Mouse (Mus musculus) cerebellum, postnatal 4 days (tissue): ENCODE data around the gene Sgms1.

Experiments used
- DNase-seq, 2 experiments: peaks; one replicate each; pipeline ENCODE4 v3.0.0; 2022; ENCODE audit warnings: low spot score in 2 of 2, mixed read lengths in 1 of 2

Sgms1 gene

DNA sequence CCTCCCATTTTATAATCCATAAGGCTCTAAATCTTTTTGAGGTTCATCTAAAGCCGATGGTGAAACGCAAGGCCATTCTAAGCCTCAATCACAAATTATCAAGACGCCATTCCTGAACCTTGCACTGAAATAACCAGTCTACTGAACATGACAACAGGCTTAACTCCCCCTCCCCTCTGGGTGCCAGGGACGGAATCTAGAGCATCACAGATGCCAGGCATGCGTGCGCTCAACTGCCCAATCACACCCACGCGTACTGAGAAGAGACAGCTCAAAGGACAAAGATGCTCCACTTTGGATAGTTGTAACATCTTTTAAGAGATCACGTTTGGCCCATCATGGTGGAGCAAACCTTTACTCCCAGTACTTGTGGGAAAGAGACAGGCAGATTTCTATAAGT, 146.3 kb downstream of the Sgms1 start:
- no peak for DNase-seq

DNA sequence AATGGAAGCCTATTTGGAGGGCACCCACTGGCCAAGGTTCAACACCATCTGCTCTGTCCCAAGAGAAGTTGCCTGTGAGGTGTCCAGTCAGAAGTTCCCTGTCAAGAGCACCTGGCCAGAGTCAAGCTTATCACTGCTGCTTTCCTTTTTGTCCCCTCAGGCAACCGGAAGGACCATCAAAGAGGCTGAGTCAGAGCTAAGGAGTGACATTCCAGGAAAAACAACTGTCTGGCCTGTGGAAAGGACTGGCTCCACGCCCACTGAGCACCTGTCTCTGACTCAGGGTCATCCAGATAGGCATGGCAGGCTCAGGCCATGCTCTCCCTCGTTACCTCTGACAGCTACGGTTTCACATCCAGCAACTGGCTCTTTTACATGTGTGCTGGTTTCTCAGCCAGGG, 147.4 kb downstream of the Sgms1 start:
- no peak for DNase-seq

DNA sequence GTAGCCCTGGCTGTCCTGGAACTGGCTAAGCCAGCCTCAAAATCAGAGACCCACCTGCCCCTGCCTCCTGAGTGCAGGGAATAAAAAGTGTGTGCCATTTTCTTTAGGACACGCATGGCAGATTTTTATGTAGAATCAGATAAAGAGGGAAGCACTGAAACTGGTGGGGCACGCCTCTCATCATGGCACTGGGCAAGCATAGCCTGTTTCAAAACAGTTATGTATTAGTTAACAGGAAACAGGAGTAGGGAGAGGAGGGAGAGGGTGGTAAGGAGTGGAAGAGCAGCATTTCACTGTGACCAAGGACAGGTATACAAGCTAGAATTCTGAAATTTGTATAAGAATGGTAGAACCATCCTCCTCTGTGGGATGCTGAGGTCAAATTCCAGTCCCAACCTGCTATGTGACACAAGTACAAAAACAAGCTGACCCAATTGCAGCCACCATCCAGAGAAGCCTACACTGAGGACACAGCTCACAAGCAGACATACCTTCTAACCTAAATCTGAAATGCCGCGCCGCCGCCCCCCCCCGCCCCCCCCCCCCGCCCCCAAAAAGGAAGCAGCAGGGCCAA, 149.0 kb downstream of the Sgms1 start:
- DNase-seq, result no peak

DNA sequence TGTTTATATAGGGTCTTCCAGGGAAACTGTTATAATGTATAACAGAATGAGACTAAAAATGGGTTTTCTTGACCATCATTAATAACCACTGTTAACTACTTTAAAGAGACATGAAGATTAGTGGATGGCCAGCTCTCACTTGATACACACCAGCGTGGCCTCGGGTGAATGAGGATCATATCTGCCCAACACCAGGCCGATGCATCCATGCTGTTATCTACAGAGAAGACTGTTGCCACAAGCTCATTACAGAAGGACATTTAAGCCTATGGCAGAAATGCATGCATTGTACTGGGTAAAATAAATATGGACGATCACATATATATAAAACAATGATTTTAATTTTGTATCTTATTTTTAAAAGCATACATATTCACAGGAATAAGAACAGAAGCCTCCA, 149.6 kb downstream of the Sgms1 start:
- no peak for DNase-seq

DNA sequence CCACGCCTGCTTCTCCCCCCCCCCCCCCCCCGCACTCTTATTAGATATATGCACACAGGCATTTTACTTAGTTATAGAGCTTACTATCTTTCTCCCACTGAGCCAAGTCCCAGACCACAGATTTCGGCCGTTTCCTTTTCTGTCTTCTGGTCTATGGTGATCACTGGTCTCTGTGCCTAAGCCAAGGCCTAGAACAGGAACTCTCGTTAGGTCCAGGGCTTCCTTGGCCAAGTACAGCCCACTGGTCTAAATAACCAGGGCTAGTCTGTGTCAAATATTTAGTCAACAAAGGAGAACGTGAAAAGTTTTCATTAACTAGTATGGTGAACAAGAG, 150.1 kb downstream of the Sgms1 start:
- DNase-seq, result no peak

DNA sequence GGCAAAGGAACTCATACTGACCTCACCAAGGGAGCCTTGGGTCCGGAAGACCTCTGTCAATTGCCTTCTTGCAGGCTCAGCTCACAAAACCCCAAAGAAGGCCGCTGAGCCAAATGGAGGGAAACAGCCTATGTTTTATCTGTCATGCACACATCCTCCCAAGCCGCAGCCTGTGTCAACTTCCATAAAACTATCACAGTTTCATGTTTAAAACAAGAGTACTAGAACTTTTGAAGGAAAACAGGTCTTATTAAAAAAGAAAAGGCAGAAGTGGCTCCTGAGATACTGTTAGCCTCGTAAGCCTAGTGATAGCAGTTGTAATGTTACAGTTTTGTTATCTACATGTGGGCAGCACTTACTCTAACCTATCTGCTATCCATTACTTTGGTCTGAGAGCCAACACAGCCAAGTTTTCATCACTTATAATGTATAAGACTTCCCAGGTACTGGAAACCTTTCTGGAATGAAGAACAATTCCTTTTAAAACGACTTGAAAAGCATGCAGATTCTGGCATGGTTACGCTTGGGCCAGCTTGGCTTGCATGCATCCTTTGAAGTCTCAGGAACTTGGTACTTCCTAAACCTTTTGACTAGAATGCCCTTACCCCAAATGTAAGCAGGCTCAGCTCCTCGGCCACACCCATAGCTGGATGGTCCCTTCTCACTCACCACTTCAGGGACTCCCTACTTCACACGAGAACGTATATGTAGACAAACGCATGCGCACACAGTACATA, 150.6 kb downstream of the Sgms1 start:
- DNase-seq, result no peak

DNA sequence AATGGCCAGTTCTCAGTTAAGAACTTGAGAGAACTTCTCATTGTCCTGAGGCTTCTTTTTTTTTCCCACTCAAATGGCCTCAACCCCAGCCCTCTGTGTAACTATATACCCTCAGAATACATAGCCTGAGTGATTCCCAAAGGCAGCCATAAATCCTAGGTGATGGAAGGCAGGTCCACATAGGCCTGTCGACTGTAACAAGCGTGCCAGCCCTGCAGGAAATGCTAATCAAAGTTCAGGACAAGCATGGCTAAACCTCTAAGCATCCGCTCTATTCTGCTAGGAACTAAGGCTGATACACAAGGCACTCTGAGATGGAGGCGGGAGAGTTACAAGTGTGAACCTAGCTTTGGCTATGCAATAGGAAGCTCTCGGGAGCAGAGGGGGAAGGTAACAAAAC, 151.8 kb downstream of the Sgms1 start:
- no peak for DNase-seq

DNA sequence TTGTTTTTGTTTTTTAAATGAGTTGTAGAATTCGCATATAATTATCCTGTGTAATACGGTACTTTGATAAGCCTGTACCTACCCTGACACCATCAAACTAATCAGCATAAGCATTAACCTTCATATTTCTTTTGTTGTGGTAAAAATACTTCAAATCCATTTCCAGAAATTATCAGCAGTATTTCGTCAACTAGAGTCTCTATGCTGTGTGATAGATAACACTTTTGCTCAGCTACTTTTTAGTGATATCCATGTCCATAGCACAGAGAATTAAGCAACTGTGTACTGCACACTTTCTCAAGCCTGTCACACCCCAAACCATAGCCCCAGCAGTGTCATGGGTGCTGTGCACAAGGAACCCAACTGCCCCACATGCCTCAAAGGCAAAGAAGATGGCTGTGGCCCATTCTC, 152.3 kb downstream of the Sgms1 start:
- no peak for DNase-seq

DNA sequence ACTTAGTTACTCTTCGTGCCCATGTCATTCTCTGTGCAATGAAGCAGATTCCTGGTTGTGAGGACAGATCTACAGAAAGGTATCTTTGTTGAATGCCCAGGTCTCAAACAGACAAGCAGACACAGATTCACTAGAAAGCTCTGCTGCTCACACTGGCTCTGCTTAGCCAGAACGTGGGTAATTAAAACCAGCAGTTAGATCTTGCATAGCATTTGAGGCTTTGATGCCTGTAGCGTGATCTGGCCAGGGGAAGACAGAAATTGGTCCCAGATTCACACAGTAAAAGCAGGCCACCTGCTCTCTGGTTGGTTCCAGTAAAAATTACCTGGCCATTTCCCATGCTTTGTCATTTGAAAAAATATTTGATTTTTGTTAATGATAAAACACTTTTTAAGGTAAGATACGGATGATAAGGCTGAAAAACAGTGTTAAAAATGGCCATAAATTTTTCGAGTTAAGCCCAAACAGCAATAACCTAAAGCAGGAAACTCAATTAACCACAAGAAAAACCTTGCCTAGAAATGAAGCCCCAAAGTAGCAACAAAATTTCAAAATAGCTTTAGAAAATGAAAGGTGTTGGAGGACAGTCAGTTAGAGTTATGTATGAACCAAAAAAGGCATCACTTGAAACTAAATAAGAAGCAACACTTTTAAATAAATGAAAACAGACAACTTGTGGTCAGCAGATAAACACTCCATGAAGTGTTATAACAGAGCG, 154.6 kb downstream of the Sgms1 start:
- no peak for DNase-seq

DNA sequence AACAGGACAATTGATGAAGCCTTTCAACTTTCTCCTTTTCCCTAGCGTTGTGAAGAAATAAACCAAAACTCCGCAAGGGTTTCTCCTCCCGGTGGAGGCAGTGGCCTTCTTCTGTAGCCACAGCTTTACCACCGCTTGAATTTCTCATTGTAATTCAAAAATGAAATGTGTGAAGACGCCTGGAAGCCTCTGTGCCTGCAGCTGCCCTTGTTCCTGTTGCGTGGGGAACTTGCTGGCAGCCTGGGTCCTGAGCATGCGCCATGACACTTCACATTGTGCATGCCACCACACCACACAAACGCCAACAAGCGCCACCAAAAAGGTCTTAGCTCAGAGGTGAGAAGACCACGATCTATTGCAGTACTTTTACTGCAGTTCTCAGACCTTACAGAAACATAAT, 158.2 kb downstream of the Sgms1 start:
- DNase-seq, result no peak

DNA sequence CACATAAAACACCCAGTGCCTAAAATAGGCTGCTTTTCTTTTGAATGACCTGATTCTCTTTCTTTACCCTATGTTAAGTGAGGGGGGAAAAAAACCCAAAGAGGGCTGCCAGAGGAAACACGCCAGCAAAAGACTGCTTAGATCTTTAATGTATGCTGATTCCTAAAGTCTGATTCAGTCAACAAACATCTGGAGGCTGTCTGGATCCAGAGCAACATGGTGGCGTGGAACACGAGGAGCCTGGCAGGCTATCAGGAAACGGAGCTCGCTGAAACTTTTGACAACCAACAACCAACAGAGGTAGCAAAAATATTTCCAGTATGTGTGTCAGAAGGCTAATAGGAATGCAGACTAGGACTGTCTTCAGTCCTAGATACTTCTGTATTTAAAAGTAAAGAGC, 158.7 kb downstream of the Sgms1 start:
- DNase-seq, result no peak

DNA sequence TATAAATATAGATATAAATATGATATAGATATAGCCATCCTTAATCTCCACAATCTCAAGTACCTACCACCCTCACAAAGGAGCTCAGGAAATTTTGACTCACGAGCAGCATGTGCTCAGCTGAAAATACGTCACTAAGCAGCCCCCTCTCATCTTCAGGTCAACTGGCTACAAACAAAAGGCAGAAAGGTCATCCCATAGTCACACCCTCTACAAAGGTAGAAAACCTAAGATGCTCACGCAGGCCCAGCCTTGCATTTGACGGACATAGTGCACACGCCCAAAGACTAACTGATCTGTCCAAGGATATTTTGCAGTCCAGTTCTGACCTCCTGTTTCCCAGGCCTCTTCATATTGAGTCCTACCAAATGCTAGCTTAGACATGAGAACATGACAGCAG, 159.2 kb downstream of the Sgms1 start:
- no peak for DNase-seq

DNA sequence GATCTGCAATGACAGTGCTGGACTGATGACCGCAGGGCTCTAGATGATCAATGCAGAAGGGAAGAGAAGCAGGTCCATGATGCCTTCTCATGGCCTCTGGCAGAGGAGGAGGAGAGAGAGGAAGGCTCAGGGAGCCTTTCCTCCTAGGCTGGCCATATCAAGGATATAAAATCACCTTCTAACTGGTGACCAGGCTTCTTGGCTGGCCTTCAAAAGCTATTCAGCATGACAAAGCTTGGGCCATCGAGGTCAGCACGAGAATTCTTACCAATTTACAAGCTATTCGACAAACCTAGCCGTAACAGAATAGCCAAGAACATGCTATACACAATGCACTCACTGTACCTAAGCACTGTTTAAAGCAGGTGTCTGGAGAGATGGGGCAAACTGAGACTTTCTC, 159.7 kb downstream of the Sgms1 start:
- DNase-seq, result no peak

DNA sequence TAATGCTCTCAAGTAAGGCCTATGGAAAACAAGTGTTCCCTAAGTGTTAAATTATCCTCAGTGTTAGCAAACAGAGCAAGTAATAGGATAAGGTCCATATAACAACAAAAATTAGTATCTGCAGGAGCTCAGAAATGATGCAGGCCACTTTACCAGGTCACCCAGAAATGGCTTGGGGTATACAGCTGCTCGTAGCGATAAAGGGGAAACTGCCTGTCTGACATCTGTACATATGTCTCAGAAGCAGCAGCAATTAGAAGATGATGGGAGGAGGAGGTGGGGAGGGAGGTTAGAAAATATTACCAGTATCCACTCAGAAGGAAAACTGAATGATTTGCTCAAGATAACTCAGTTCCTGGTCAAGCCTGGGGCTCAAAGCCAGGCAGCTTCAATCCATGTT, 162.3 kb downstream of the Sgms1 start:
- no peak for DNase-seq

DNA sequence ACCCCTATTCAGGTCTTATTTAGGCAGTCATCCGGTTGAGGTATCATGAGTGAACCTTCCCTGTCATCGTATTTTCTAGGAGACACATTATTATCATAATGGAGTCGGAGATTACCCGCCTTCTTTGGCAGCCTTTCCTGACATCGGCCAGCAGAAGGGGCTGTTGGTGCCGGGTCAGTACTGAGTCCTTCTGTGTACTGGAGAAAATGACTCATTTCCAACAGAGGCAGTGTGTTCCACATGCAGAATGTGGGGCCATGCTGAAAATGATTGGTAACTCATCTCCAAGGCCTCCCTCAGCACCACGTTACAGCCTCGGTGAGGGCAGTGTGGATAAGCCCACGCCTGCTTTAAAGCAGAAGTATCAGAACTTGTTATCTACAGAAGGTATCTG, 164.4 kb downstream of the Sgms1 start:
- no peak for DNase-seq

DNA sequence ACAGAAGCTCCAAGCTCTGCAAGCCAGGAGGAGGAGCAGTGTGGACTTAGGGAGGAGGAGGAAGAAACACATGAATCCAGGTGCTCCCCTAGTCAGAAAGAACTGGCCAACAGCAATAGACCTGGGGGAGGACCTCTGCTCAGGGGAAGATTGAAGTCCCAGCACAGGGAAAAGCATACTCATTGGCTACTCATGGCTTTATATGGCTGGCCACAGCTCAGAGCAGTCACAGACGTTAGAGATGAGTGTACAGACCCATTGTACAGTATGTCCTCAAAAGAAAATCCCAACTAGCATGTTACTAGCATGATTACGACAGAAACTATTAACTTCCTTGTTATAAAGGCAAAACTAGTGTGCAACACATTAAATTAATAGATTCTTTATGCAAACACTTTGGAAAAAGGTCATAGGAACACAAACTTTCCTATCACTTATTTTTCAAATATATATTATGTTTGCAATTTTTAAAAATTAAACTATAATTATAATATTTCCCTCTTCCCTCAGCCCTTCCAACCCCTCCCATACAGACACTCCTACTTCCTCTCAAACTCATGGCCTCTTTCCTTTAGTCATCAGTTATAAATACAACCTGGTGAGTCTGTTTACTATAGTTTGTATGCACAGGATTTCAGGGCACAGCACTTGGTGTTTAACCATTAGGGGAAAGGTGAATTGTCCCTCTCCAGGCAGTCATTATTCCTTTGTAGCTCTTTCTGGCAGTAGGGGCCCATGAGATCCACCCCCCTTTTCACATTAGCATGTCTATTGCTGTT, 165.0 kb downstream of the Sgms1 start:
- DNase-seq, result no peak

DNA sequence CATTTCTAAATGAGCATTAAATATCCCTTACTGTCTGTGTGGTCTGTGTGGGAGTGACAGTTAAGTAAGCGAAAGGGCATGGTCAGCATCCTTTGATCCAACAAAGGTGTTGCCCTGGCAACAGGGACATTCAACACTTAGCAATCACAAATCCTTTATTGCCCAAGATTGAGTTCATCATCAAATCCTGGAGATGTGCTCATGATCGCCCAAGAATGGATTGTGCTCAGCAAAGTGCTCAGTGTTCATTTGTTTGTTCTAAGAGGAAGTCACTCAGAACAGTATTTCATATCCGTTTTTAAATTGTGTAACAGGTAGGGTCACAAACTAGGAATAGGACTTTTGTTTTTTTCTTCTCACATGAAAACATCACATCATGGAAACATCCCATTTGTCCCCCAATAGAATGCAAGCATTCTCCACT, 165.8 kb downstream of the Sgms1 start:
- DNase-seq, result no peak

DNA sequence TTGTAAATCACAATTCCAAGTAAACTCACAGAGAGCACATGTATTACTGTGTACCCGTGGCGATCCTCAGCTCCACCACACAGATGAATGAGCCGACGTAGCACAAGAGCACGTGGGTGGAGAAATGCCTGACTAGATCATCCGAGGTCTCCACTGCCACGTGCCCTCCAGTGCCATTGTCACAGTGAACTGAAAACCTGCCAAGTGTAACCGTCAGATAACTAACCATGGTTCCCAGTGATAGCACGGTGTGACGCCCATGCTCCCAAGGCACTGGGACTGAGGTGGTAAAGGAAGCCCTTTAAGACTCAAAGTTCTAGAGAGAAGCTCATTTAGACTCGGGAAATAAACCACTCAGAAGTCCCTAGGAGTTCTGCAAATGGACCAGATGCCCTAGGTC, 167.4 kb downstream of the Sgms1 start:
- DNase-seq, result no peak

DNA sequence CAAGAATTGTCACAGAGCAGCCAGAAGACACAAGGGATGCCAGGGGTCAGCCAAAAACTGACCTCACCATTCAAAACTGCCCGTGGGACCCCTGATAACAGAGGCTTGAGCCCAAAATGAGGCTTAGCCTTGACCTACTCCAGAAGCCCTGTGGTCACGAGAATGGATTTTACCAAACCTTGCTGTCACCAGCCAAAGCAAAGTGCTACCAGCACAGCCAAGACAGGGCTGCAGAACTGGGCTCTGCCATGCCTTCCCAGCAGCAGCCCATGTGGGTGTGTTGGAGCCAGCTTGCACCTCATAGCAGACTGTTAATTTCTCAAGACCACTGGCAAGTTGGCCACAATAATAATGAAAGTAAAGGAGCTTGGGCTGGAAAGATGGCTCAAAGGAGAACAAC, 168.5 kb downstream of the Sgms1 start:
- no peak for DNase-seq

DNA sequence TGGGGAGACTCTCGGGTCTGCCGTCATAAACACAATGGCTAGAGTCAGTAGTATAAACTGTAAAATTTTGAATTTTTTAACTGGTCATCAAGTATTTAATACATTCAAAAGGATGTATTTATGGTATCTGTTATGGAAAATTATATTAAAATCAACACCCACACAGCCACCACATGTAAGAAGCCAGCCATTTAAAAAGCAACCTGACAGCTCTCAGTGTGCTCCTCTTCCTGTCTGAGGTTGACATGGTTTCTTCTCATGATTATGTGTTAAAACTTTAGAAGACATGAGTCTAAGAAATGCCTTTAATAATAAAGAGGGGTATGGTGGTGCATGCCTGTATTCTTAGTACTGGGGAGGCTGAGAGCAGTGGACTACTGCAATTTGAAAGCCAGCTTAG, 172.8 kb downstream of the Sgms1 start:
- DNase-seq, result no peak

DNA sequence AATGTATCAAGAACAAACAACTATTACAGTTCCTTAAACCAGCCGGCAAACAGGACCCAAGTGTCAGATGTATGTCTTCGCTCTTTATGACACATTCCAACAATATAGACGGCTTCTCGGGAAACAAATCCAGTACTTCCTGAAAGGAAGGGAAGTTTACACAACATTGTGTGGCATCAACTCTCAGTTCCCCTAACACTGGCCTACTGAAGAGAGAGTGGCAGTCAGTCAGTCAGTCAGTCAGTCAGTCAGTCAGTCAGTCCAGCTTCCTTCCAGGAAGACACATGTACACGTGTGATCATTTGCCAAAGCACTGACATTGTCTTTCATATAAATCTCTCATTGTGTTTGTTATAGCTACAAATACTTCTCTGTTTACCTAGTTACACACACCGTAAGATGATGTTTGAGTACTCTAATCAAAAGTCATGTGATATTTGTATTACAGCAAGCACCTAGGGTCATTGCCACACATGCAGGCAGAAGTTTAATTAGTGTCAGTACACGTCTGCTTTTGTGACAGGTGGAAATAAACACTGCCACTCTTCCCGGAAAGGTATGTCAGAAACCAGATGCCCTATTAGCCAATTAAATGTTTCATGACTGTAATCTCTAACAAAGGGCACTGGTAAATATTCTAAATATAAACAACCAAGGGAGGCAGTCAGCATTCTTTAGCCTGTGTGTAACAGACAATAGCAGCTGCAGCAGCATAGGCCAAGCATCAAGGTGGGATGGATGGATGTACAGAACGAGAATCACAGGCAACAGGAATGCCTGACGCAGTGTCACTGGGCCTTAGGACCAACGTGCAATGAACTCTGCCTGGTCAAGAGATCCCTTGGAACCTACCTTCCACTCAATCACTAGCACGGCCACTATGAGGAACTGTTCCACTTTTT, 174.4 kb downstream of the Sgms1 start:
- no peak for DNase-seq

DNA sequence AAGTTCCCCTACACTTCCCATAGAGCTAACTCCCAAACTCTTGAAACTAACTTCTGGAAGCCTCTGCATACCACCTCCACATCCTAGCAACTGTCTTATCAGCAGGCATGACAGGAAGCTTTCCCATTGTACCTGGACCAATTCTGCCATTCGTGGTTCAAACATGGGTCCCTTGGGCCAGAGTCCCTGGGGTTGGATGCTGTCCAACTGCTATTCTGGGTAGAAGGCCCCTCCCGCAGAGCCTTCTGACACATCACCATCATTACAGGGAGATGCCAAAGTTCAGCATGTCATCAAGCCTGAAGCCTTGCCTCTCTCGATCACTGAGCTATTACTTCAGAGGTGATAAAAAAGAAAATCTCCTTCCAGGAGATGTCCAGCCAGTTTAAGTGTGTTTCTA, 175.9 kb downstream of the Sgms1 start:
- no peak for DNase-seq
